Mouse (Mus musculus) urinary bladder, postnatal 25 days (tissue): Measurements from ENCODE around the gene Tmem210.

Experiments
- DNase-seq: peaks from one replicate; pipeline ENCODE4 v3.0.0; 2022; ENCODE audit warnings: low spot score

Tmem210 gene

GRCm38 (mm10) chr2:25265897-25266656 lies 21.9 kb upstream of the Tmem210 start:
- peak; percentile 46 for DNase-seq

GRCm38 (mm10) chr2:25266720-25267119 lies 21.2 kb upstream of the Tmem210 start:
- peak; percentile 28 for DNase-seq

DNA sequence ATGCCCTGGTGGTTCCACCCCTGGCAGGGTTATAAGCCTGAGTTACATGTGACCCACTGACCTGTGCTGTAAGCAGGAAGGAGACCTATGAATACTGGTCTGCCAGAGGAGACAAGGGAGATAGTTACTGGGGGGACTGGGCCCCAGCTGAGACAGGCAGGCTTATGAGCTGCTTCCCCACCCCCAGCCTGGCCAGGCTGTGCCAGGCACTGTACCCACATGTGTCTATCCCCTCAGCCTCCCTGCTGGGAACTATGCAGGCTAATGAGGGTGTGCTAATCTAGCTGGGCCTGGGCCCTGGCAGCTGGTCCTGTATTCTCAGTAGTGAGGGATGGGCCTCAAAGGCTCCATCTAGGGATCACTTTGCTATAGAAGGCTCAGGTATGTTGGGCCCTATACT lies 20.7 kb upstream of the Tmem210 start:
- no peak for DNase-seq

GRCm38 (mm10) chr2:25267746-25268309 lies 20.1 kb upstream of the Tmem210 start:
- no peak for DNase-seq

- peak; percentile 99 for DNase-seq
Observed at GRCm38 (mm10) chr2:25271827-25272511, 16.0 kb upstream of the Tmem210 start, which contains the start of the genes Ssna1 and Anapc2. Gene Ssna1, minus strand, starts transcription at chr2:25272438. Gene Anapc2, plus strand, starts transcription at chr2:25272478.

DNA sequence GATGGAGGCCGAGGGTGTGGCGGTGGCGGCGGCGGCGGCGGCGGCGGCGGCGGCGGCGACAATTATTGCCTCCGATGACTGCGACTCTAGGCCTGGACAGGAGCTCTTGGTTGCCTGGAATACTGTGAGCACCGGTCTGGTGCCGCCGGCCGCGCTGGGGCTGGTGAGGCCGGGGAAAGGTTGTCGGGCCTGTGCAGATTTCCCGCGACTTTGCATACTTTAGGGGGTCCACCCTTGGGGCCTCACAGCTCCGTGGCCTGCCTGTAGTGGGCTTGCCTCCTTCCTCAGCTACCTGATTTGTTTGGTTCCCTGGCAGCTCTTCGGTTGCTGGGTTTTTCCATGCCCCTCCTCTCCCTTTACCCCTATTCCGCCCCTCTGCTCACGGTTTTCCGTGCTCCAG lies 15.4 kb upstream of the Tmem210 start:
- DNase-seq = no peak

DNA sequence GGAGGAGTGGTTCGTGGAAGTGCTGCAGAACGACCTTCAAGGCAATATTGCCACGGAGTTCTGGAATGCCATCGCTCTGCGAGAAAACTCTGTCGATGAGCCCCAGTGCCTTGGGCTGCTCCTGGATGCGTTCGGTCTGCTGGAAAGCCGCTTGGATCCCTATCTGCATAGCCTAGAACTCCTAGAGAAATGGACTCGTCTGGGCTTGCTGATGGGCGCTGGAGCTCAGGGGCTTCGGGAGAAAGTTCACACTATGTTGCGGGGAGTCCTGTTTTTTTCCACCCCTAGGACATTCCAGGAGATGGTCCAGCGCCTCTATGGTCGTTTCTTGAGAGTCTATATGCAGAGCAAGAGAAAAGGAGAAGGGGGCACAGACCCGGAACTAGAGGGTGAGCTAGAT lies 14.9 kb upstream of the Tmem210 start:
- no peak for DNase-seq

DNA sequence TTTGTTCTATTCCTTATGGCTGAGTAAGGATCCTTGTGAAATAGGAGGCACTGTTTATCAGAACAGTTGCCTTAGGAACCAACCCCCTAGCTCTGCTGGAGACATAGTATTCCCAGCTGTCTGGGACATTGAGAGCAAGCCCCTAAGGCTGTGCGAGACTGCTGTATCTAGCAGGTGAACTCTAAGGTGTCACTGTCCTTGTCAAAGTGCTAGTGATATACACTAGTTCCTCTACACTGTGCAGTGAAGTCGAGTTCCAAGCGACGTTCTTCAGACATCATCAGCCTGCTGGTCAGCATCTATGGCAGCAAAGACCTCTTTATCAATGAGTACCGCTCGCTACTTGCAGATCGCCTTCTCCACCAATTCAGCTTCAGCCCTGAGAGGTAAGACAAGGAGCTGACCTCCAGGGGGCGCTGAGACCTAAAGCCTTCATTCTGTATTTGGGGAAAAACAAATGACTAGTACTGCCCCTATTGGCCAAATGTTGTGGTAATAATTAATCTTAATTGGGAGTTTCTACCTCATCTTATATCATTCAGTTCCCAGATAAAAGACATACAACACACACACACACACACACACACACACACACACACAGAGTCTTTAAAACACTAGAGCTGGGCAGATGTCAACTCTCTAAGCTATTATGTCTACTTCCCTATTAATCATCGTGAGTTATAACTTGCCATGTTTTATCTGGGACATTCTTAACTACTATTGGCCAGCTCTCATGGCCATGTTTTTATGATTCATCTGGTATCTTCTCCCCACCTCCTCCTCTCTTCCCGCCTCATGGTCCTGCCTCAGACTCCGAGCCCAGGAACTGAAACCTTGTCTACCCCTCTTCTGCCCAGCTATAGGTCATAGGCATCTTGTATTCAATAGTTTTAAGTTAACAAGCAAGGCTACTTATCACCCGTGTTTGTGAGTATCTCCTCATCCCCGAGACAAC lies 8.7 kb upstream of the Tmem210 start:
- peak; percentile 84 for DNase-seq

DNA sequence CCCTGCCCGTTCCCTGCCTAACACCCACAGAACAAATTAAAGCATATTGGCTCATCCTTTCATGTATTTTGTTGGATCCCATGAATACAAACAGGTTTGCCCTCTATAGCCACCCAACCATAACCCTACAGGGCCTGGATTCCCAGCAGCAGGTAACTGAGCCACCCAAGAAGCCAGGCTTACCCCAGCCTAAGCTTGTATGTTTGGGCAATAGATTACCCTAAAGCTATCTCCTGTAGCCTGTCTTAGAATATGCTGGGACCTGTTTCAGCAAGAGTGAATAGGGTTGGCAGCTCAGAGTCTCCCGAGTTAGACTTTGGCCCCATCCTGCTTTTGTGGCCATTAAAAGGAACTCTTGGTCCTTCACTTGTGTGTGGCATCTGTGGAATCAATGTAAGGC lies 2.4 kb upstream of the Tmem210 start:
- no peak for DNase-seq

DNA sequence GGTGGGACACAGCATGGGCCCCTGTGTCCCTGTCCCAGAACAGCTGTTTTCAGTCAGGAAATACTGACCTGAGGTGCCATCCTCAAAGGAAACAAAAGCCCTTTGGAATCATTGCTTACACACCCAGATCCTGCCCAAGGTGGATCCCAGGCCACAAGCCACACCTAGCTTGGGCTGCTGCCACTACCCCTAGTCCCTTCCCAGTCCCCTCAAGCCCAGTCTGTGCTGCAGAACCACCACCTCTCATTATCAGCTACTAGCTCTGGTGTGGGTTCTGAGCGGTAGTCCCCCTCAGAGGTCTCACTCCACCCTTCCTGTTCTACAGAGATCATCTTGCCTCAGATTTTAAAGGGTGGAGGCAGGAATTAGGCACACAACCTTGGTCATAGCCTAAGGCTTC lies 1.6 kb upstream of the Tmem210 start:
- no peak for DNase-seq

- peak; percentile 59 for DNase-seq
Observed at GRCm38 (mm10) chr2:25286837-25287636, 908 bp upstream of the Tmem210 start.

- no peak for DNase-seq
Observed at GRCm38 (mm10) chr2:25288734-25289345, 895 bp downstream of the Tmem210 start.

- DNase-seq = no peak
Observed at GRCm38 (mm10) chr2:25289651-25290050, 1.7 kb downstream of the Tmem210 start, which contains the start of gene Lrrc26. Gene Lrrc26, plus strand, starts transcription at chr2:25289915.

DNA sequence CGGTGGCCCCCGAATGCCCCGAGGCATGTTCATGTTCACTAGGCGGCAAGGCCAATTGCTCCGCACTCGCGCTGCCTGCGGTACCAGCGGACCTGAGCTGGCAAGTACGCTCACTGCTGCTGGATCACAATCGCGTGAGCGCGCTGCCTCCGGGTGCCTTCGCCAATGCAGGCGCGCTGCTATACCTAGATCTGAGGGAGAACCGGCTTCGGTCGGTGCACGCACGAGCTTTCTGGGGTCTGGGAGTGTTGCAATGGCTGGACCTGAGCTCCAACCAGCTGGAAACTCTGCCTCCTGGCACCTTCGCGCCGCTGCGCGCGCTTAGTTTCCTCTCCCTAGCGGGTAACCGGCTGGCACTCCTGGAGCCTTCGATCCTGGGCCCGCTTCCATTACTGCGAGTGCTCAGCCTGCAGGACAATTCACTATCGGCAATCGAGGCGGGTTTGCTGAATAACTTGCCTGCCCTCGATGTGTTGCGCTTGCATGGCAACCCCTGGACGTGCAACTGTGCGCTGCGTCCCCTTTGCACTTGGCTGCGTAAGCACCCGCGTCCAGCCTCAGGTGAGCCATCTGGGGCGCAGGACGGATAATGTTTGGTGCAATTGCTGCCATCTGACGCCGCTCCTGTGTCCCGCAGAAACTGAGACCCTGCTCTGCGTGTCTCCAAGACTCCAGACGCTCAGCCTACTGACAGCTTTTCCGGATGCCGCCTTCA lies 2.3 kb downstream of the Tmem210 start:
- DNase-seq = no peak

DNA sequence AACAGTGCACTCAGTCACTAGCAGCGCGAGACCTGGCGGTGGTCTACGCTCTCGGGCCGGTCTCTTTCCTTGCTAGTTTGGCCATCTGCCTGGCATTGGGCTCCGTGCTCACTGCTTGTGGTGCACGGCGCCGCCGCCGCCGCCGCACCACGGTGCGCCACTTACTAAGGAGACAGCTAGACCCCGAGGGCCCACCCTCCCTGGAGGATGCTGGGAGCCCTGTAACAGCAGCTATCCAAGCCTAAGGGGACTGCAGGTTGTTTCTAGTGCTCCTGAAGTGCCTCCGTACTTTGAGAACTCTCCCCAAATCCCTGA lies 2.8 kb downstream of the Tmem210 start:
- no peak for DNase-seq

DNA sequence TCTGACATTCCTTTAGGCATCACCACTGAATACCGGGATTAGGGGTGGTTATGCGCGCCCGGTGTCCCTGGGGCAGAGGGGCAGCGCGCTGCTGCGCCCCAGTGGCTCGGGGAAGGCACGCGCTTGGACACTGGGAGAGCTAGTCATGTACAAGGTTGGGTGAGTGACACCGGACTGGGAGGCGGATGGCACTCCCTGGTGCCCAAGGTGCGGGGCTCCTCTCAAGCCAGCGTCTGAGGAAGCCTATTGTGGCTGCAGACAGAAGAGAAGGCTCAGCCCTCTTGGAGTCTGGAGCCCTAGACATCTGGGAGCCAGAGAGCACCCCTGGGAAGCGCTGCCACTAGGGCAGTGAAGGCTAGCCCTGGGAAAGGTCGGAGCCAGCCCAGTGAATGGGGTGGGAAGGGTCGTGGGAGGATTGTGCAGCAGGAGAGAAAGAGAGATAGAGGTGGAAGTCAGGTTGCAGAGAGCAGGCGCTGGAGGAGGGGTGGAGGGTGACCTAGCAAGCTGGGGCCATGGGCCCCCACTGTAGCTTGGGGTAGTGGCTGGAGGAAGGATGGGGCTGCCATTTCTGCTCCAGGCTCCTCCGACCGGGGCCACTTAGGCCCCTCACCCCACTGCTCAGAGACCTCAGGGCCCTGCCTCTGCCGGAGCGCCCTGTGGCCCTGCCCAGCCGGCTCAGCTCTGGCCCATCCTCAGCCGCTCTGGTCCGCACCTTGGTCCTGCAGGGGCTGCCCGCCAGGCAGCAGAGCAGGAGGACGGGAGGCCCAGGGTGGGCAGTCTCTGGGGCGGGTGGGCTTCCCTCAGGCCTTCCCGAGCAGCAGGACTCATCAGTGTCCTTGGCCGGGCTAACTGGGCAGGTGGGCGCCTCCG lies 3.5 kb downstream of the Tmem210 start:
- no peak for DNase-seq

DNA sequence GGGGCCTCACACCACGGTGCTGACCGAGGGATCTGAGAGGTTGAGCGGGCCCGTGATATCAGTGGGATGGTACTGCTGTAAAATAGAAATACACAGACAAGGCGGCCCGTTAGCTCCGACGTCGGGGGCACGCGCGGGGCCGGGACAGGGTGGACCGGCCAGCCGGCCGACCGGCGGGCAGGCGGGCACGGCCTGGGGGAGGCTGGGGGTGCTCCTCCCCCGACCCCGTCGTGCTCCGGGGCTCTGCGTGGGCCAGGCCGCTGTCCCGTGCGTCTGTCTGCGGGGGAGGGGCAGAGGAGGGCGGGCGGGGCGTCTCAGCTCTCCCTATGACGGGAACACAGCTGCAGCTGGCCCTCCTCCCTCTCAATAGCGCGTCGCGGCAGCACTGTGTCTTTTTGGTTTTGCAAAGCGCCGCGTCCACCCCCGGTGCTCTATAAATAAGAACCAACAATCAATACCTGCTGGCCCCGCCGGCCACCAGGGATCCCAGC lies 4.2 kb downstream of the Tmem210 start:
- no peak for DNase-seq

DNA sequence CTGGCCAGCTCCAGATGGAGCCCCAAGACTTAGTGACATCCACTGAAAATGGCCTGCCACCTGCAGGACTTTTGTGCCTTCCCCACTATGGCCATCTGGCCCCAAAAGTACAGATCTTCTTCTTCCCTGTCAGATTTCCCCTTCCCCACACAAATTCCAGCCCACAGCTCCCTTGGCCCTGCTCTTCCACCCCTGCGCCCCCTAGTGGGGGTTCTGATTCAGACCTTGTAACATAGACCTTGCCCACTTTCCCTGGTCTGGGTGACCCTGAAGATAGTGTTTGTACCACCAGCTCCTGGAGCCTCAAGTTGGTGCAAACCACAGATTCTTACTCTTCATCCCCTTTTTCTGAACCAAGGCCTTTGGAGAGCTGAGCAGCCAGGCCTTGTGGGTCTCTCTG lies 4.9 kb downstream of the Tmem210 start:
- DNase-seq = peak; percentile 89

DNA sequence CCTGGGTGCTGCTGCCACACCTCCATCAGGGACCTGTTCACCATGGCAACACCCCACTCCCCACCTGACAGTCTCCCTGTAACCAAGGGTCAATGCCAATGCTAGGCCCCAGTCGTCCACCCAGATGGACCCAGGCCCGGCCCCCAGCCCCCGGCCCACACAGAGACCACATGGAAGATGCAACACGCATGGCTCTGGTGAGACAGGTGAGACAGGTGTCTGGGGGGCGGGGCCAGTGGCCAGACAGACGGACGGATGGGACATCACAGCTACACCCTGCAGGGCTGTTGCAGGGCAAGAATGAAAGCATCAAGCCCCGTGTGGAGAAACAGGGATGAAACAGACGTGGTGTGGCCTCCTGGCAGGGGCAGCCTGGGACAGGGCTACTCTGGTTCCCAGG lies 5.8 kb downstream of the Tmem210 start:
- no peak for DNase-seq
